Mouse (Mus musculus): Measurements from ENCODE around the gene Mup8.
"Not testable (repeated sequence)": the region's sequence is repeated elsewhere in the genome, so short reads cannot be mapped to it uniquely, and the experiment has no call there.

DNA sequence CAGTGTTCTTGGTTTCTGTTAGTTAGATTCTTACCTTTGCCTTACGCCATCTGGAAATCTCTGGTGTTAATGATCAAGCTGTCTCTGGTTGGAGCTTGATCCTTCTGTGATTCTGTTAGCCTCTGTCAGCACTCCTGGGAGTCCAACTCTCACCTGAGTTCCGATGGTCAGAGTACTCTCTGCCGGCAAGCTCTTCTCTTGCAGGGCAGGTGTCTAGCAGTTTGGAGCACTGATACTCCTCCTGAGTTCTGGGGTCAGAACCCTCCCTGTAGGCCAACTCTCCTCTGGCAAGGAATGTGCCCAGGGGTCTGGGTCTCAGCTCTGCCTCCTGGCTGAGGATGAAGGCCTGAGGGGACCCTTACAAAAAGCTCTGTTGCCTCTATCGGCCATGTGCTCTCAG, 40.3 kb upstream of the Mup8 start:
- not testable (repeated sequence) for TF ChIP-seq CTCF, EP300 (IDR thresholded peaks at IDR 0.05; ENCODE audit: low read depth)
